Mouse (Mus musculus): ENCODE measurements around the gene Olfr691. TPM values are rescaled to one million over a fixed set of nuclear protein-coding genes. Genes with fewer than 3 reads are reported as not detected.

The Olfr691 gene
- polyA plus RNA-seq (2012; rRNA removed) = not detected in 2 replicates

GRCm38 (mm10) chr7:105342170-105342569, at the start of gene Olfr691:
TSS of gene Olfr691 (minus strand) at chr7:105342270.

GRCm38 (mm10) chr7:105374866-105375265, 32.8 kb upstream of the Olfr691 start, which contains the start of gene Gm5901:
TSS of gene Gm5901 (plus strand) at chr7:105375038.

DNA sequence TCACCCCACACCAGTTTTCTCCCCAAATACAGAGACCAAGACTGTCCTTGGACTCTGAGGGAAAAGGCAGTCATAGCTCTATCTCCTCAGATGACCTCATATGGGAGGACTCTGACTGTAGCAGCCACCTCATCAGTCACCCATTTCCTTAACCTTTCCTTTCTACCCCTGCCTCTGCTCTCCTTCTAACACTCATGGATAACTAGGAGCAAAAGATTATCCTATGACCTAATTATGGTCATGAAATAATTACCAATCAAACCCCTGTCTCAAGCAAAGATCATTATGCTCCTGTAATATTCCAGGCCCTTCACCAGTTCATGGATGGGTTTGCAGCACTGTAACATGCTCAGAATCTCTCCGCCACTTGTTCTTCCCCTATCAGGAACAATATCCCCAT, 25.9 kb upstream of the Olfr691 start, which contains the start of gene Olfr692:
Gene Olfr692 (plus strand): TSS at position 301 of the 400 bp plus-strand sequence.

GRCm38 (mm10) chr7:105334004-105334403, 8.1 kb downstream of the Olfr691 start, which contains the start of gene Olfr690:
TSS of gene Olfr690 (minus strand) at chr7:105334104.

DNA sequence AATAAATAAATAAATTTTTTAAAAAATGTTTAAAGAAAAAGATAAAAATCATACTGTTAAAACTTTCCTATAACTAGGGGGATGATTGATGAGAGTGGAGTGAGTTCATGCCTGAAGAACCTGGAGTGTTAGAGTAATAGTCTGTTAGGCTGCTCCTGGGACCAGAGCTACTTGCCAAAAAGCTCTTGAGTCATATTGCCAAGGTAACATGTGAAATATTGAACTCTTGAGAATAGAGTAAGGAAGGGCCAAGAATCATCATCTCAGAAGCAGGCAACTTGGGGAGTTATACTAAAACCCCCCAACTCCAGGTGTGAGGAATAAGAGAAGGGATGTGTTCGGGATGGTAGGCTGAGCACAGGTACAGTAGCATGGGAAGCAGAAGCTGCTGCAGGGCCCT, 31.2 kb downstream of the Olfr691 start, which contains the start of gene Olfr689:
Gene Olfr689 (plus strand): TSS at position 301 of the 400 bp plus-strand sequence.

DNA sequence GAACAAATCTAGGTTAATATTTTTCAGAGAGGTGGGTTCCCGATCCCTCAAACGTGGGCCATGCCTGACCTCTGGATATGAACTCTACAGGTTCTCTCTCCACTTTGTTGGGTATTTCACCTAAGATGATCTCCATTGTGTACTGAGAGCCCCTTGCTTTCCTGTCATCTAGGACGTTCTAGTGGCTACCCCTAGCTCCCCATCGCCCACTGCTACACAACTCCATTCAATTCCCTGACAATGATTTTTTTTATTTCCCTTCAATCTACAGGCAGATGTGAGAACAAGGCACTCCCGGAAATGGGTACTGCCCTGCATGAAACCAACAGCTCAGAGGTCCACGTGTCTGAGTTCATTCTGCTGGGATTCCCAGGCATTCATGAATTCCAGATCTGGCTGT, 54.3 kb downstream of the Olfr691 start, which contains the start of gene Olfr688:
Gene Olfr688 (plus strand): TSS at position 301 of the 400 bp plus-strand sequence.

Other genes with a start within 250 kb of the Olfr691 start
- gene Olfr680-ps1, start 249.5 kb downstream of the Olfr691 start, polyA plus RNA-seq (2012; rRNA removed) = not detected in 2 replicates
- not detected in 2 replicates for gene Olfr681, start 225.4 kb downstream of the Olfr691 start, polyA plus RNA-seq (2012; rRNA removed)
- not detected in 2 replicates for gene Olfr683, start 195.3 kb downstream of the Olfr691 start, polyA plus RNA-seq (2012; rRNA removed)
- gene Olfr684, start 178.6 kb downstream of the Olfr691 start, polyA plus RNA-seq (2012; rRNA removed) = not detected in 2 replicates
- gene Olfr685, start 156.3 kb downstream of the Olfr691 start, polyA plus RNA-seq (2012; rRNA removed) = not detected in 2 replicates
- not detected in 2 replicates for gene Olfr686, start 134.8 kb downstream of the Olfr691 start, polyA plus RNA-seq (2012; rRNA removed)
- gene Olfr688, start 54.2 kb downstream of the Olfr691 start, polyA plus RNA-seq (2012; rRNA removed) = not detected in 2 replicates
- gene Olfr689, start 31.1 kb downstream of the Olfr691 start, polyA plus RNA-seq (2012; rRNA removed) = not detected in 2 replicates
- gene Olfr690, start 8.2 kb downstream of the Olfr691 start, polyA plus RNA-seq (2012; rRNA removed) = not detected in 2 replicates
- not detected in 2 replicates for gene Olfr692, start 26.0 kb upstream of the Olfr691 start, polyA plus RNA-seq (2012; rRNA removed)
- not detected in 2 replicates for gene Gm5901, start 32.8 kb upstream of the Olfr691 start, polyA plus RNA-seq (2012; rRNA removed)
- 74.6 and 74.9 TPM in 2 replicates for gene Fam160a2, start 57.8 kb upstream of the Olfr691 start, polyA plus RNA-seq (2012; rRNA removed)
- 0.41 and 0.43 TPM in 2 replicates for gene Cnga4, start 62.3 kb upstream of the Olfr691 start, polyA plus RNA-seq (2012; rRNA removed)
- 1.8 and 1.9 TPM in 2 replicates for gene Cckbr, start 83.5 kb upstream of the Olfr691 start, polyA plus RNA-seq (2012; rRNA removed)
- gene Cavin3, start 140.0 kb upstream of the Olfr691 start, polyA plus RNA-seq (2012; rRNA removed) = 255 and 453 TPM in 2 replicates
- 46.2 and 47.8 TPM in 2 replicates for gene Smpd1, start 212.1 kb upstream of the Olfr691 start, polyA plus RNA-seq (2012; rRNA removed)
- gene Apbb1, start 239.4 kb upstream of the Olfr691 start, polyA plus RNA-seq (2012; rRNA removed) = 67.2 and 74.9 TPM in 2 replicates